Mouse (Mus musculus): Measurements from ENCODE around the gene Ubtd1.

Gene Ubtd1

DNA sequence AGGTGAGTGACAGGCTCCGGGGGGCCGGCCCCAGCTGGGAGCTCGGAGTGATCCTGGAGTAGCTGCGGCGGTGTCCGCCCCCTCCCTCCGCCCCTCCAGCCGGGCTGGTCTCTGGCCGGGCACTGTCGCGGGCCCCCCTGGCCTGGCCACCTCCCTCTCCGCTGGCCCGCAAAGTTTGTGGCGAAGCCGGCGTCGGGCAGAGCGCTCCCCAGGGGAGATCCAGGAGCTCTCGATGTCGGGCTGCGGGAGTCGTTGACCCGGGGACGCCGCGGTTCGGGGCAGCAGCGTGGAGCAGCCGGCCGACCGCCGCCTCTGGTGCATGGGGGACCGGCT is at the start of gene Ubtd1:
Gene Ubtd1 (plus strand): TSS at position 169 of the 333 bp plus-strand sequence.
- DNase-seq (ENCODE audit: low spot score in 2 of 2) = no peak

GRCm38 (mm10) chr19:41932686-41933085 is 48.9 kb upstream of the Ubtd1 start:
- DNase-seq (ENCODE audit: low spot score in 2 of 2) = no peak

DNA sequence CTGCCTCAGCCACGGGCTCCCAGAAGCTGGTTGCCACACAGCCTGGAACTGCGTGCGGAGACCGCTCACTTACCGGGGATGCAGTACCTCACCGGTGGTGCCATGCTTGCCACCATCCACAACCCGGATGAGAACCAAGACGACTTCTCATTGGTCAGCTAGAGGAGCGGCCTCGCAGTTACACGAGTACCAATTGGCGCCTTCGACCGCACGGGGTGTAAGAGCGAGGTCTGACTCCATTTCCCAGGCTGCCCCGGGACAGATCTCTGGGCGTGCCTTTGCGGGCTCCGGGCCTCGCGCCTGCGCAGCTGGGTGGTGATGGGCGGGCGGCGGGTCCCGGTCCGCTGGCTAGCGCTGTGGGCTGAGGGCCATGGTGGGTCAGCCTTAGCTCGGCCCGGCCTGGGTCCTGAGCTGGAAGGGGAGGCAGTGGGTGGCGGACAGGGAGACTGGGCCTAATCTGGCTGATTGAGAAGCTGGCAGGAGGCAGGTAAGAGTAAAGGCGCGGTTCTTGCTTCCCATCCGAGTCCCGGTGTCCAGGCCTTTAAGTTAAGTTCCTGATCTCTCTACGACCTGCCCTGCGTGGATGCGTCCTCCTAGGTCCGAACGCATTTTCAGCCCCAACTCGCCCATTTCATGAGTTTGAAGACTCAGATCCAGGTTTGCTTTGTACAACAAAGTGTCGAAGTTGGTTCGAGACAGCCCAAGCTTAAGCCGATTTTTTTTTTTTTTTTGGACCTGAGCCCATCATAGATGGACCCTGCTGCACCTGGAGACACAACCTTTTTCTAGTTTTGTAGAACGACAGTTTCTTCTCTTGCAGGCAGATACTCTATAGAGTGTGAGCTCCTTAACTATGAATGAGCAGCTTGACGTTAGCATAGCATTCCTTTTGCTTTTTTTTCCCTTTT is 48.1 kb upstream of the Ubtd1 start, which contains the start of the genes Exosc1 and Zdhhc16:
Gene Exosc1 (minus strand): TSS at position 245 of the 908 bp plus-strand sequence.
Gene Zdhhc16 (plus strand): TSS at position 302 of the 908 bp plus-strand sequence.
- DNase-seq (ENCODE audit: low spot score in 2 of 2) = peak; percentile 99 to 100

DNA sequence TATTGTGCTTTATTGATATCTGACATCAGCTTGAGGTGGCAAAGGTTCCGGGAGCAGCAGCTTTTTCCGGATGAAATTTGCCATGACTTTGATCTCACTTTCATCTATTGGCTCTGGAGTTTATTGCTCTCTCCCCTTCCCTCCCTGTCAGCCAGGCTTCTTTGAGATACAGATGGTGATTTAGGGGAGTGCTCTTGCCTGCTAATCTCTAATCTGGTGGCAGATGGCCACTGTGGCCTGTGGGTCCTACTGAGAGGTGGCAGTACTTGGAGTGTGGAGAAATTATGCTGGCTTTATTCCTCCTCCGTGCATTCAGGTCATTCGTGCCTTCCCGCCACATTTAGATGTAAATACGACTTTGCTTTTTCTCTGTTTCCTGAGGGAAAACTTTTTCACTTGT is 47.4 kb upstream of the Ubtd1 start:
- DNase-seq (ENCODE audit: low spot score in 2 of 2) = no peak

GRCm38 (mm10) chr19:41935921-41936320 is 45.6 kb upstream of the Ubtd1 start:
- DNase-seq (ENCODE audit: low spot score in 2 of 2) = no peak

DNA sequence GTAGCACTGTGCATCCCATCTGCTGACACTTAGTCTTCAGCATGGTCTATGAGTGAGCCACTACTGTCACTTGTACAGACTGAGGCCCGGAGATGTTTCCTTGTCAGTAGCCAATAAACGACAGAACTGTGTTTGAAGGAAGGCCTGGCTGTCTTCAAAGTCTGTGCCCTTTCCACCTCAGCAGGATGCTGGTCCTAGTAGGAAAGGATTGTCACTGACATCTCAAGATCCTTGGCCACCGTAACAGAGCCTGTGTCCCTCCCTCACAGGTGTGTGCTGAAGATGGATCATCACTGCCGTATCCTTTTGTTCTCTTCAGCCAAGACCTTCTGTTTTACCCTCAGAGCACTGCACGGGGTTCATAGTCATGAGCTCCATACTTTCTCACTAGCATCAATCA is 43.0 kb upstream of the Ubtd1 start:
- DNase-seq (ENCODE audit: low spot score in 2 of 2) = no peak

- DNase-seq (ENCODE audit: low spot score in 2 of 2) = no peak
Observed at GRCm38 (mm10) chr19:41943841-41944240, 37.7 kb upstream of the Ubtd1 start.

- peak in 1 of 2 experiments; percentile 48 for DNase-seq (ENCODE audit: low spot score in 2 of 2)
Observed at GRCm38 (mm10) chr19:41952287-41952686, 29.3 kb upstream of the Ubtd1 start.

DNA sequence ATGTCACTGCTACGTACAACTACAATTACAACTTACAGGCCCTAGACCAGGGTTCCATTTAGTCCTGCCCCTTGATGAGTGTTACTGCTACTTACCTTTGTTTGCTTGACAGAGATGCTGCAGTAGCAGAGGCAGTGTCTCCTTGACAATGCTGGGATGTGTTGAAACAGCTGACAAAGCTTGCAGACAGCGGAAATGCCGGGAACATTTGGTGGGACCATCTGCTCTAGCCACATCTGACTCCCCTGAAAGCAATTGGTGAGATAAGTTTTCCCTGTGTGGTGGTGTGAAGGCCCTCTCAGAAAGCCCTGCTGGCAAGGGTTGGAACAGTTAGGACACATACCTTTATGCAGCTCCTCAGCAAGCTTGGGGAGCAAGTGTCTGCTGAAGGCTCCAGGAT is 28.0 kb upstream of the Ubtd1 start:
- no peak for DNase-seq (ENCODE audit: low spot score in 2 of 2)

DNA sequence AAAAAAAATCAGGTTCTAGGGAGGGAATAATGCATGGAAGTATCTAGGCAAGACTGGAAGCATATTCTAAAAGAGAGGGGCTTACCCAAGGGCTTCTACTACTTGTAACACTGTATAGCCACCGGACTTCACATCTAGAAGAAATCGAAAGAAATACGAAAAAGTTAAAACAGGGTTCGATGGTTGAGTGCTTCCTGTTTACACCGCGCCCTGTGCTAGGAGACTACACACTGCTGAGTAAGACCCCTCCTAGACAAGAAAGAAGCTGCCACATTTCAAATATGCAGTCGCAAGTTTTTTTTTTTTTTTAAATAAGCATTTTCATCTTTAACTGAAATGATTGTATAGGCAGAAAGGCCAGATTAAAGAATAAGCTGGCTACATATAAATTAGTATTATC is 11.9 kb upstream of the Ubtd1 start:
- no peak for DNase-seq (ENCODE audit: low spot score in 2 of 2)

DNA sequence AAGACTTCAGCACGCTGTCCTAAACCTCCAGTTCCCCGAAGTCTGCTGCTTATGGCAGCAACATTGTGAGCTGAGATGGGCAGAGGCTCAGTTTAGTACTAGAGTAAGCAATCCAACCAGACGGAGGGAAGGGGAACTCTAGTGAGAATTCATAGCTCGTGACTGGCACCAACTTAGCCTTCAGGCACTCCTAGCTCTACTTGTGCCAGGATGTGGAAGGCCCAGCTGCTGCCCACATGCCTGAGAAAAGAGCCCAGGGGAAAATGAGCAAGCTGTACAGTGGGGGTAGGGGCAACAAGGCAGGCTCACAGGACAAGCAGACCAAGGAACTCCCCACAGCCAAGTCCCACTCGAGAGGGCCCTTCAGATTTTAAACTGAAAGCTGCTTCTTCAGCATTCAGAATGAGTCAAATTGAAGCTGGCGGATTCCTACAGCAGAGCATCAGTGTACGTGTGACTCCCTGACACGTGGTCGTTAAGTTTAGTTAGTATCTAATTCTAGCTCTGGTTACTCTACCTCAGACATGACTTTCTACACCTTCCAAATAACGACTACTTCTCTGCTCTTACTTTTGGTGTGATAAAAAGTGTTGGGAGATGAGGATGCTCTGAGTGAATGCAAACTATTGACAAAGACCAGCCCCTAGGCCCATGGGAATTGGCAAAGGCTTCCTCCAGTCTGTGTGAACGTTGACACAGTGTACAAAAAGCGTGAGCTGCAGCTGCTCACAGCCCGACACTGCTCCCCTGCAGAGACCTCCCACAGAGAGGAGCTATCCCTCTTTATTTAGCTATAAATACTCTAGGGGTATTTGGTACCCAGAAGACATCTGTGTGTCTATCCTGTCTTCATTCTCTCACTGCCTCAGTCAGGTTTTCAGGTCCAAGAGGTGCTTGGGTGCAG is 7.4 kb upstream of the Ubtd1 start:
- DNase-seq (ENCODE audit: low spot score in 2 of 2) = peak; percentile 57 to 77

DNA sequence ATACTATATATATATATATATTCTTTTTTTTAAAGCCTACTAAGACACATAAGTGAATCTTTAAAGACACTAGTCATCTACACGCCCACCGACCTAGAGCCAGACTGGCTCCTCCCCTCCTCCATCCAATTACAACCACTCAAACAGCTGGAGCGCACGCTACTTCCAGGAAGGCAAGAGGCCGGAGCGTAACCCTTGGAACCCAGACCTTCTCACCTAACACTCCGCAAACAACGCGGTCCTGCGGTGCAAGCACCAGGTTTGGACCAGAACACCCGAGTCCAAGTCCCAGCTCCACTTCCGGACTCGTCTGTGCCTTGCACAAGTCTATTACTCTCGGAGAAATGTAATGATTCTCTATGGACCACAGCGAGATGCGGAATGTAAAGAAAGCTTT is 1.1 kb upstream of the Ubtd1 start:
- peak; percentile 51 to 65 for DNase-seq (ENCODE audit: low spot score in 2 of 2)

- peak; percentile 99 to 100 for DNase-seq (ENCODE audit: low spot score in 2 of 2)
Observed at GRCm38 (mm10) chr19:41980819-41981594, 556 bp upstream of the Ubtd1 start, which contains the start of gene Mms19. Mms19 (minus strand) TSS chr19:41981157.

DNA sequence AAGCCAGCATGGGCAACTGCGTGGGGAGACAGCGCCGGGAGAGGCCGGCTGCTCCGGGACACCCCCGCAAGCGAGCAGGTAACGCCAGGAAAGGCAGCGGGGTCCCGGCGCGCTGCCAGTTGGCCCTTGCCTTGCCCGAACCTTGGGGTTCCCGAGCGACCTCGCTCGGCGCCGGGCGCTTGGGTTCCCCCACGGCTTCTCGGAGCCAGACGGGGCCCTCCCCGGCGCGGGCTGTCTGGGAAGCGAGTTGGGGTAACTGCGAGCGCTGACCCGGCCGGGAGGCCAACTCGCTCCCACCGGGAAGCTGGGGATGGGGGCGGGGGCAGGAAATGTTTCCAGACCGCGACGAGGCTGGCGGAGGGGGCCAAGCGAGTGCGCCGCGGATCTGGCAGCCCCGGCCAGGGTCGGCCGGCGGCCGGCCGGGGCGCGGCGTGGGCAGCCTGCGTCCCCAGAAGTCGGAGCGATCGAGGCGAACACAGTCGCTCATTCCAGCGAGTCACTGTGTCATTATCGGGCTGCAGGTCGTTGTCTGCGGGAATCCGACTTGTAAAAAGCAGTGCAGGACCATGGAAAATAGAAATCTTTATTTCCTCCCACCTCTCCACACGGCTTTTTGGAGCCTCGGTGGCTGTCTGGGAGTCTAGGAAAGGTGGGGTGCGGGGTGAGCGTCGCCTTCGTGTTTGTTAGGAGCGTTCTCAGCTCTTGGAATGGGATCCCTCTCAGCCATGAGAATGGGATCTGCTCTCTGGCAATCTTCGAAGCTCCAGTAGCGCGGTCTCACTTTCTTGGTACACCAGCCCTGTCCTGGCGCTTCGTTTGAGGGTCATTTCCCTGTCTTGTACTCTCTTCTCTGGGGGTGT is 598 bp downstream of the Ubtd1 start:
- DNase-seq (ENCODE audit: low spot score in 2 of 2) = peak; percentile 66 to 67

- no peak for DNase-seq (ENCODE audit: low spot score in 2 of 2)
Observed at GRCm38 (mm10) chr19:41982791-41983150, 1.2 kb downstream of the Ubtd1 start.

DNA sequence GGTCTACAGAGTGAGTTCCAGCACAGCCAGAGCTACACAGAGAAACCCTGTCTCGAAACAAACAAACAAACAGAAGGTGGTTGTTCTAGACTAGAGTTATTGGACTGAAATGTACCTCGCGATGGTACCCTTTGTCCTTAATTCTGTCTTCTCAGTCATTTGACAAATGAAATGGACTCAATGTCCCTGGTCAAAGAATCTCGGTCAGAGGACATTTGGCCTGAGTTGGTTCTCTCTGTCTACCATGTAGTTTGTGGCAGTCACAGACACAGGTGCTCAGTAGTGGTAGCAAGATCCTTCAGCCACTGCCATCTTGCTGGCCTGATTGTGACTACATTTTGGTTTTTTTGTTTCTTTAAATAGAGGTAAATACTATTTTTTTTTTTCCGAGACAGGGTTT is 4.4 kb downstream of the Ubtd1 start:
- DNase-seq (ENCODE audit: low spot score in 2 of 2) = no peak

DNA sequence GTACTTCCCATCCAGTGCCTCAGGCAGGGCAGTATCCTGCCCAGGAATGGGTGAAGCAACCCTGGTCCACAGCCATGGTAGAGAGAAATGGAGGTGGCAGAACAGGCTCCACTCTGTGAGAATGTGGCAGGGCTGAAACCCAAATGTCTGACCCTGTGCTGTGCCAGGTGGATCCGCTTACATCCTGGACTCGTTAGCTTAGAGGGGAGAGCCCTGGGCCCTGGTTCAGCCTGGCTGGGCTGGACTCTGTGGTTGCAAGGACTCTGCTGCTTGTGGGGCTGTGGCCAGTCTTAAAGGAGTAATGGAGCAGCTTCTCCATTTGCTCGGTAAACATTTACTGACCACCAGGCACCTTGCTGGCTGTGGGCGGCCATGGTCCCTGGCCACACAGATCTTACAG is 5.6 kb downstream of the Ubtd1 start:
- no peak for DNase-seq (ENCODE audit: low spot score in 2 of 2)

DNA sequence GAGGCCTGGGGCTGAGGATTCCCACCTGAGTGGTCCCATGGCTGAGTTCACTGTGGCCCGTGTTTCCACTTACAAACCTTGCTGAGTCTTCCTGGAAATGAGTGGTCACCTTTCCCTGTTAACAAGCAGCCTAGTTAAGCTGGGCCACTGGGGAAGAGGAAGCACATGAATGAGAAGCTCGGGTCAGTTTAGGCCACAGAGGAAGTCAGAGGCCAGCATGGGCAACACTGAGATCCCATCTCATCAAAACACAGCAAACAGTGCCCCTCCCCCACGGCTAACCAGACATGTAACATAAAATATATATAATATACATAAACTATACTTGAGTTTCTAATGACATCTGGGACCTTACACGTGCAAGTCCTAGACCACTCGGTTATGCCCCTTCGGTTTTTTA is 8.2 kb downstream of the Ubtd1 start:
- DNase-seq (ENCODE audit: low spot score in 2 of 2) = peak in 1 of 2 experiments; percentile 44

GRCm38 (mm10) chr19:41991926-41992477 is 10.4 kb downstream of the Ubtd1 start:
- no peak for DNase-seq (ENCODE audit: low spot score in 2 of 2)

- DNase-seq (ENCODE audit: low spot score in 2 of 2) = no peak
Observed at GRCm38 (mm10) chr19:41992971-41993370, 11.4 kb downstream of the Ubtd1 start.
